ENCODE assay signal across 8 mouse cellular contexts in genomic region chr14:55879623-55880022, GRCm38 (mm10). TPM values are rescaled to one million over a fixed set of nuclear protein-coding genes. Genes with fewer than 3 reads are reported as not detected.
DNase-seq lines count a peak whose midpoint lies in the region; ATAC-seq and TF ChIP-seq lines count a peak whose summit lies in the region.

No protein-coding gene starts in this region.

- WGBS in forebrain, embryonic 12.5 days: 23% methylated on average over 1 of the region's 1 CpGs
- 24% methylated on average over 1 of the region's 1 CpGs for WGBS in forebrain, embryonic 15.5 days
- WGBS in lung, embryonic 14.5 days: 44% methylated on average over 1 of the region's 1 CpGs
- WGBS in small intestine, adult 2 months: 4% methylated on average over 1 of the region's 1 CpGs

- H3K9ac ChIP-seq in forebrain, embryonic 12.5 days: no peak overlapping the region
- H3K9ac ChIP-seq in forebrain, embryonic 15.5 days (replicated peaks): no peak overlapping the region
- no peak overlapping the region for H3K9ac ChIP-seq in lung, embryonic 14.5 days

- TF ChIP-seq CTCF in embryonic fibroblast, embryonic 13.5 days (IDR thresholded peaks at IDR 0.05; ENCODE audit: borderline replicate concordance, insufficient read depth, low read length): peak; percentile 70; the same call in 1 of the 2 replicates
- peak; percentile 90 for TF ChIP-seq CTCF in lung, embryonic 14.5 days (IDR thresholded peaks at IDR 0.05; ENCODE audit: low read depth)
- TF ChIP-seq CTCF in small intestine, adult 2 months (IDR thresholded peaks at IDR 0.05; ENCODE audit: extremely low read depth, insufficient read length, insufficient replicate concordance, low read depth, low read length): peak; percentile 89; the same call in 1 of the 2 replicates

- no peaks in the 10 kb centered on the region for H3K27me3 ChIP-seq in forebrain, embryonic 12.5 days
- H3K27me3 ChIP-seq in forebrain, embryonic 15.5 days: no peaks in the 10 kb centered on the region
- no peaks in the 10 kb centered on the region for H3K27me3 ChIP-seq in lung, embryonic 14.5 days (ENCODE audit: insufficient read depth, low read length)
- H3K27me3 ChIP-seq in small intestine, adult 2 months (ENCODE audit: control insufficient read depth, insufficient read depth, low read length): no peaks in the 10 kb centered on the region

- H3K4me1 ChIP-seq in forebrain, embryonic 12.5 days: peaks cover 9% of the 10 kb centered on the region
- H3K4me1 ChIP-seq in forebrain, embryonic 15.5 days: peaks cover 8% of the 10 kb centered on the region
- peaks cover 3% of the 10 kb centered on the region; the same call in 1 of the 2 replicates for H3K4me1 ChIP-seq in embryonic fibroblast, embryonic 13.5 days (ENCODE audit: control insufficient read depth, insufficient read depth, low read length)
- peaks cover 17% of the 10 kb centered on the region for H3K4me1 ChIP-seq in lung, embryonic 14.5 days (ENCODE audit: insufficient read depth)
- peaks cover 31% of the 10 kb centered on the region for H3K4me1 ChIP-seq in small intestine, adult 2 months (ENCODE audit: control insufficient read depth, insufficient read depth, insufficient read length, low read length)

- H3K9me3 ChIP-seq in forebrain, embryonic 12.5 days: no peaks in the 10 kb centered on the region
- no peaks in the 10 kb centered on the region for H3K9me3 ChIP-seq in forebrain, embryonic 15.5 days
- no peaks in the 10 kb centered on the region for H3K9me3 ChIP-seq in lung, embryonic 14.5 days (ENCODE audit: low read depth, low read length)

- no peak overlapping the region for H3K4me2 ChIP-seq in forebrain, embryonic 12.5 days
- no peak overlapping the region for H3K4me2 ChIP-seq in forebrain, embryonic 15.5 days (replicated peaks)
- no peak overlapping the region for H3K4me2 ChIP-seq in lung, embryonic 14.5 days

- no peak for TF ChIP-seq POLR2A in embryonic fibroblast, embryonic 13.5 days (IDR thresholded peaks at IDR 0.05; ENCODE audit: low read depth, low read length)
- TF ChIP-seq POLR2A in small intestine, adult 2 months (IDR thresholded peaks at IDR 0.05; ENCODE audit: low read depth, low read length): no peak

- ATAC-seq in forebrain, embryonic 12.5 days (ENCODE audit: low FRiP score): peak; percentile 63
- no peak for ATAC-seq in forebrain, embryonic 15.5 days (replicated peaks)
- ATAC-seq in lung, embryonic 14.5 days (ENCODE audit: insufficient read depth): no peak

- no peak overlapping the region for H3K4me3 ChIP-seq in forebrain, embryonic 12.5 days (replicated peaks)
- no peak overlapping the region for H3K4me3 ChIP-seq in forebrain, embryonic 15.5 days
- no peak overlapping the region for H3K4me3 ChIP-seq in embryonic fibroblast, embryonic 13.5 days (ENCODE audit: insufficient read depth, low read length)
- H3K4me3 ChIP-seq in lung, embryonic 14.5 days (ENCODE audit: low read depth, low read length): no peak overlapping the region
- no peak overlapping the region for H3K4me3 ChIP-seq in small intestine, adult 2 months (ENCODE audit: low read depth, low read length)

- H3K27ac ChIP-seq in forebrain, embryonic 12.5 days: no peak overlapping the region
- H3K27ac ChIP-seq in forebrain, embryonic 15.5 days (replicated peaks): no peak overlapping the region
- H3K27ac ChIP-seq in embryonic fibroblast, embryonic 13.5 days (ENCODE audit: insufficient read depth, low read length): no peak overlapping the region
- H3K27ac ChIP-seq in lung, embryonic 14.5 days (ENCODE audit: low read depth): no peak overlapping the region
- no peak overlapping the region for H3K27ac ChIP-seq in small intestine, adult 2 months (ENCODE audit: insufficient read depth, low read depth, low read length)

- DNase-seq in A20 (ENCODE audit: low read depth, low spot score): peak; percentile 81
- DNase-seq in adrenal gland, postnatal 14 days: peak; percentile 89
- peak; percentile 92 for DNase-seq in kidney, postnatal 10 days
- DNase-seq in lung, embryonic 14.5 days: peak; percentile 90

- H3K36me3 ChIP-seq in forebrain, embryonic 12.5 days (replicated peaks): no peaks in the 10 kb centered on the region
- no peaks in the 10 kb centered on the region for H3K36me3 ChIP-seq in forebrain, embryonic 15.5 days
- no peaks in the 10 kb centered on the region for H3K36me3 ChIP-seq in lung, embryonic 14.5 days (ENCODE audit: insufficient read depth)
- no peaks in the 10 kb centered on the region for H3K36me3 ChIP-seq in small intestine, adult 2 months (ENCODE audit: control insufficient read depth, insufficient read depth, low read length)

RNA-seq across cellular contexts. Expression of gene Cbln3, which starts 4.6 kb away (rescaled TPM):
- polyA plus RNA-seq in forebrain, embryonic 12.5 days (2016; fragmentation: Nextera tagmentation; extraction: Ambion mirVana): 0.04 and 0.27 TPM in 2 replicates
- polyA plus RNA-seq in forebrain, embryonic 15.5 days (2015; fragmentation: Nextera tagmentation; extraction: Ambion mirVana): 0.29 and 0.32 TPM in 2 replicates
- total RNA-seq in adrenal gland, postnatal 14 days (2021): 0.11 and 0.34 TPM in 2 replicates
- 0.23 and 0.35 TPM in 2 replicates for polyA plus RNA-seq in embryonic fibroblast, embryonic 13.5 days (2011; ENCODE audit: insufficient read length, low read depth, missing spikeins)
- 1.4 and 1.9 TPM in 2 replicates for polyA plus RNA-seq in lung, embryonic 14.5 days (2014; fragmentation: Nextera tagmentation; extraction: Ambion mirVana)
- polyA plus RNA-seq in small intestine, adult 2 months (2012; rRNA removed): 0.56 and 0.61 TPM in 2 replicates

RNA-seq across cellular contexts. Expression of gene Khnyn, which starts 5.1 kb away (rescaled TPM):
- polyA plus RNA-seq in forebrain, embryonic 12.5 days (2016; fragmentation: Nextera tagmentation; extraction: Ambion mirVana): 18.9 and 21.2 TPM in 2 replicates
- polyA plus RNA-seq in forebrain, embryonic 15.5 days (2015; fragmentation: Nextera tagmentation; extraction: Ambion mirVana): 10.1 and 10.4 TPM in 2 replicates
- total RNA-seq in adrenal gland, postnatal 14 days (2021): 19.2 and 23.8 TPM in 2 replicates
- polyA plus RNA-seq in embryonic fibroblast, embryonic 13.5 days (2011; ENCODE audit: insufficient read length, low read depth, missing spikeins): 15.4 and 17.5 TPM in 2 replicates
- polyA plus RNA-seq in lung, embryonic 14.5 days (2014; fragmentation: Nextera tagmentation; extraction: Ambion mirVana): 11.0 and 13.7 TPM in 2 replicates
- 12.6 and 32.7 TPM in 2 replicates for polyA plus RNA-seq in small intestine, adult 2 months (2012; rRNA removed)

RNA-seq across cellular contexts. Expression of gene Sdr39u1, which starts 20.5 kb away (rescaled TPM):
- polyA plus RNA-seq in forebrain, embryonic 12.5 days (2016; fragmentation: Nextera tagmentation; extraction: Ambion mirVana): 42.6 and 51.0 TPM in 2 replicates
- 106 and 112 TPM in 2 replicates for polyA plus RNA-seq in forebrain, embryonic 15.5 days (2015; fragmentation: Nextera tagmentation; extraction: Ambion mirVana)
- 83.3 and 100 TPM in 2 replicates for total RNA-seq in adrenal gland, postnatal 14 days (2021)
- 19.6 and 25.0 TPM in 2 replicates for polyA plus RNA-seq in embryonic fibroblast, embryonic 13.5 days (2011; ENCODE audit: insufficient read length, low read depth, missing spikeins)
- polyA plus RNA-seq in lung, embryonic 14.5 days (2014; fragmentation: Nextera tagmentation; extraction: Ambion mirVana): 44.3 and 47.2 TPM in 2 replicates
- 17.8 and 34.0 TPM in 2 replicates for polyA plus RNA-seq in small intestine, adult 2 months (2012; rRNA removed)

RNA-seq across cellular contexts. Expression of gene Nynrin, which starts 25.8 kb away (rescaled TPM):
- 23.9 and 26.9 TPM in 2 replicates for polyA plus RNA-seq in forebrain, embryonic 12.5 days (2016; fragmentation: Nextera tagmentation; extraction: Ambion mirVana)
- polyA plus RNA-seq in forebrain, embryonic 15.5 days (2015; fragmentation: Nextera tagmentation; extraction: Ambion mirVana): 10.5 and 10.7 TPM in 2 replicates
- 14.1 and 18.8 TPM in 2 replicates for total RNA-seq in adrenal gland, postnatal 14 days (2021)
- 31.7 and 36.6 TPM in 2 replicates for polyA plus RNA-seq in embryonic fibroblast, embryonic 13.5 days (2011; ENCODE audit: insufficient read length, low read depth, missing spikeins)
- 18.7 and 19.4 TPM in 2 replicates for polyA plus RNA-seq in lung, embryonic 14.5 days (2014; fragmentation: Nextera tagmentation; extraction: Ambion mirVana)
- polyA plus RNA-seq in small intestine, adult 2 months (2012; rRNA removed): 1.4 and 1.8 TPM in 2 replicates

RNA-seq across cellular contexts. Expression of gene Nfatc4, which starts 56.7 kb away (rescaled TPM):
- polyA plus RNA-seq in forebrain, embryonic 12.5 days (2016; fragmentation: Nextera tagmentation; extraction: Ambion mirVana): 25.4 and 35.6 TPM in 2 replicates
- polyA plus RNA-seq in forebrain, embryonic 15.5 days (2015; fragmentation: Nextera tagmentation; extraction: Ambion mirVana): 10.9 and 13.6 TPM in 2 replicates
- 23.8 and 31.2 TPM in 2 replicates for total RNA-seq in adrenal gland, postnatal 14 days (2021)
- 88.8 and 98.2 TPM in 2 replicates for polyA plus RNA-seq in embryonic fibroblast, embryonic 13.5 days (2011; ENCODE audit: insufficient read length, low read depth, missing spikeins)
- polyA plus RNA-seq in lung, embryonic 14.5 days (2014; fragmentation: Nextera tagmentation; extraction: Ambion mirVana): 58.8 and 66.1 TPM in 2 replicates
- 5.8 and 7.6 TPM in 2 replicates for polyA plus RNA-seq in small intestine, adult 2 months (2012; rRNA removed)
